Mouse (Mus musculus) embryonic facial prominence, embryonic 11.5 days (tissue): ENCODE measurements around the gene Prdx5. TPM values are rescaled to one million over a fixed set of nuclear protein-coding genes. Genes with fewer than 3 reads are reported as not detected.
A peak's percentile ranks its signal among the peaks of the same experiment; 100 is the strongest.

ENCODE experiments used
- ATAC-seq: fragments of 200-750 bp; cut with Nextera tagmentation; replicated peaks from 2 replicates; pipeline ENCODE4 v1.8.0; 2017; ENCODE audit warnings: low read depth; ENCODE audit not compliant: insufficient number of reproducible peaks, low FRiP score, low TSS enrichment
- DNase-seq: peaks from one replicate; pipeline ENCODE4 v3.0.0-alpha.2; 2015; ENCODE audit warnings: low spot score
- H3K27ac ChIP-seq: fragments of 300-500 bp; sonication (generic); replicated peaks from 2 replicates; pipeline ENCODE4 v1.5.1; 2014; ENCODE audit warnings: mild to moderate bottlenecking, low read depth, low read length, control low read depth
- H3K27me3 ChIP-seq: fragments of 300-500 bp; sonication (generic); 2 replicates; pipeline ENCODE4 v1.6.1; 2014; ENCODE audit warnings: mild to moderate bottlenecking, low read length, moderate library complexity, mixed read lengths; ENCODE audit not compliant: control insufficient read depth, insufficient read depth
- H3K36me3 ChIP-seq: fragments of 300-500 bp; sonication (generic); replicated peaks from 2 replicates; pipeline ENCODE4 v1.6.1; 2014; ENCODE audit warnings: low read depth, mild to moderate bottlenecking, low read length, moderate library complexity, mixed read lengths; ENCODE audit not compliant: control insufficient read depth, insufficient read depth
- H3K4me1 ChIP-seq: fragments of 300-500 bp; sonication (generic); 2 replicates; pipeline ENCODE4 v1.6.1; 2014; ENCODE audit warnings: low read length, mixed read lengths; ENCODE audit not compliant: control insufficient read depth, insufficient read depth
- H3K4me2 ChIP-seq: fragments of 300-500 bp; sonication (generic); 2 replicates; pipeline ENCODE4 v1.6.1; 2014; ENCODE audit warnings: low read depth, mild to moderate bottlenecking, control low read depth, low read length, moderate library complexity
- H3K4me3 ChIP-seq: fragments of 300-500 bp; sonication (generic); 2 replicates; pipeline ENCODE4 v1.5.1; 2014; ENCODE audit warnings: low read depth, low read length, control low read depth
- H3K9ac ChIP-seq: fragments of 300-500 bp; sonication (generic); replicated peaks from 2 replicates; pipeline ENCODE4 v1.6.1; 2014; ENCODE audit warnings: mild to moderate bottlenecking, control low read depth, low read length
- H3K9me3 ChIP-seq: fragments of 300-500 bp; sonication (generic); replicated peaks from 2 replicates; pipeline ENCODE4 v1.6.1; 2016; ENCODE audit warnings: mild to moderate bottlenecking, low read length, inconsistent platforms, mixed read lengths; ENCODE audit not compliant: control insufficient read depth
- WGBS: fragments of 180-500 bp; shearing (Covaris S2); extraction: QIAGEN DNeasy Blood & Tissue Kit; methylation state at CpG from one replicate; pipeline ENCODE4 v1.1.7; 2014; 5-methylcytosine and 5-hydroxymethylcytosine counted together
- polyA plus RNA-seq: library from polyadenylated mRNA; unstranded; fragments of >200 nt; fragmentation: Nextera tagmentation; extraction: Ambion mirVana; gene quantifications from 2 replicates; pipeline ENCODE4 v1.2.1, GENCODE M21; 2014

The Prdx5 gene
- polyA plus RNA-seq, 1 experiment from 2014 or later, result 110 TPM

- H3K27me3 ChIP-seq, result no peaks in the 10 kb centered on the region
Measured at GRCm38 (mm10) chr19:6950613-6951153, 40.8 kb upstream of the Prdx5 start.

GRCm38 (mm10) chr19:6949951-6950350 lies 40.0 kb upstream of the Prdx5 start:
- WGBS, result 56% methylated on average over 5 of the region's 5 CpGs
- peaks cover 6% of the 10 kb centered on the region for H3K4me1 ChIP-seq
- H3K9ac ChIP-seq, result peak overlapping the region; percentile 74
- peak overlapping the region; percentile 44; the same call in 1 of the 2 replicates for H3K4me3 ChIP-seq
- no peaks in the 10 kb centered on the region for H3K36me3 ChIP-seq
- no peaks in the 10 kb centered on the region for H3K9me3 ChIP-seq
- no peaks in the 10 kb centered on the region for H3K27me3 ChIP-seq
- H3K4me2 ChIP-seq, result peak overlapping the region; percentile 94
- DNase-seq (no peak), ATAC-seq (no peak)
- H3K27ac ChIP-seq, result 0 out of 2 replicates have a peak overlapping the region, but pooled peaks have one; percentile 64

More at GRCm38 (mm10) chr19:6950613-6951153, 40.8 kb upstream of the Prdx5 start:
- under 1% methylated on average over 28 of the region's 28 CpGs for WGBS
- Histone ChIP-seq H3K27ac (peak overlapping the region; percentile 91), H3K4me3 (peak overlapping the region; percentile 44), H3K4me1 (peaks cover 6% of the 10 kb centered on the region), H3K9ac (peak overlapping the region; percentile 74), H3K4me2 (peak overlapping the region; percentile 94), H3K36me3 (peaks cover 2% of the 10 kb centered on the region), H3K9me3 (no peaks in the 10 kb centered on the region)
- peak; percentile 55 for ATAC-seq
- DNase-seq, result peak; percentile 80

- Histone ChIP-seq H3K4me1 (peaks cover 6% of the 10 kb centered on the region), H3K27me3 (no peaks in the 10 kb centered on the region), H3K4me2 (no peak overlapping the region), H3K9ac (no peak overlapping the region), H3K36me3 (no peaks in the 10 kb centered on the region), H3K27ac (no peak overlapping the region), H3K9me3 (no peaks in the 10 kb centered on the region), H3K4me3 (no peak overlapping the region)
- no peak for ATAC-seq
- DNase-seq, result no peak
- WGBS, result 90% methylated on average over 5 of the region's 5 CpGs
Measured at GRCm38 (mm10) chr19:6949532-6949931, 39.6 kb upstream of the Prdx5 start.

- Histone ChIP-seq H3K9ac (no peak overlapping the region), H3K36me3 (no peaks in the 10 kb centered on the region), H3K4me1 (peaks cover 6% of the 10 kb centered on the region), H3K27me3 (no peaks in the 10 kb centered on the region), H3K27ac (no peak overlapping the region), H3K4me3 (no peak overlapping the region), H3K9me3 (no peaks in the 10 kb centered on the region), H3K4me2 (no peak overlapping the region)
- 83% methylated on average over 4 of the region's 4 CpGs for WGBS
- ATAC-seq (no peak), DNase-seq (no peak)
Measured at GRCm38 (mm10) chr19:6948186-6948585, 38.3 kb upstream of the Prdx5 start.

- Histone ChIP-seq H3K27me3 (no peaks in the 10 kb centered on the region), H3K4me3 (no peak overlapping the region), H3K4me1 (peaks cover 5% of the 10 kb centered on the region), H3K9ac (no peak overlapping the region), H3K4me2 (no peak overlapping the region), H3K36me3 (no peaks in the 10 kb centered on the region), H3K9me3 (no peaks in the 10 kb centered on the region), H3K27ac (no peak overlapping the region)
- no peak for ATAC-seq
- WGBS, result 43% methylated on average over 4 of the region's 4 CpGs
- no peak for DNase-seq
Measured at GRCm38 (mm10) chr19:6947742-6948141, 37.8 kb upstream of the Prdx5 start.

- WGBS, result 88% methylated on average over 6 of the region's 6 CpGs
- Histone ChIP-seq H3K9ac (no peak overlapping the region), H3K9me3 (no peaks in the 10 kb centered on the region), H3K27ac (no peak overlapping the region), H3K27me3 (no peaks in the 10 kb centered on the region), H3K4me1 (no peaks in the 10 kb centered on the region), H3K4me3 (no peak overlapping the region), H3K4me2 (no peak overlapping the region), H3K36me3 (no peaks in the 10 kb centered on the region)
- DNase-seq (no peak), ATAC-seq (no peak)
Measured at GRCm38 (mm10) chr19:6943709-6944108, 33.8 kb upstream of the Prdx5 start.

GRCm38 (mm10) chr19:6942764-6943163 lies 32.9 kb upstream of the Prdx5 start:
- WGBS, result 22% methylated on average over 5 of the region's 5 CpGs
- peak overlapping the region; percentile 98 for H3K4me2 ChIP-seq
- no peaks in the 10 kb centered on the region for H3K9me3 ChIP-seq
- peak overlapping the region; percentile 91; the same call in 1 of the 2 replicates for H3K27ac ChIP-seq
- H3K4me3 ChIP-seq, result peak overlapping the region; percentile 80
- no peak for ATAC-seq
- peak overlapping the region; percentile 93 for H3K9ac ChIP-seq
- no peaks in the 10 kb centered on the region for H3K4me1 ChIP-seq
- H3K36me3 ChIP-seq, result no peaks in the 10 kb centered on the region
- no peak for DNase-seq
- no peaks in the 10 kb centered on the region for H3K27me3 ChIP-seq

- H3K9ac ChIP-seq, result peak within 1 kb of the TSS; percentile 93
- peak within 1 kb of the TSS; percentile 91 for H3K27ac ChIP-seq
- H3K4me2 ChIP-seq, result peak within 1 kb of the TSS; percentile 98
- peak; percentile 76 for ATAC-seq
- no peaks in the 10 kb centered on the region for H3K27me3 ChIP-seq
- H3K4me1 ChIP-seq, result no peaks in the 10 kb centered on the region
- H3K9me3 ChIP-seq, result no peaks in the 10 kb centered on the region
- WGBS, result under 1% methylated on average over 27 of the region's 27 CpGs
- peak within 1 kb of the TSS; percentile 80 for H3K4me3 ChIP-seq
- H3K36me3 ChIP-seq, result no peaks in the 10 kb centered on the region
- DNase-seq, result peak; percentile 91
Measured at GRCm38 (mm10) chr19:6942249-6942691, 32.4 kb upstream of the Prdx5 start, which contains the start of gene Gpr137. Gene Gpr137 (minus strand): TSS chr19:6942480.
